Mouse (Mus musculus) heart, postnatal 0 days (tissue): ENCODE measurements around the gene Gm45021.
"Not testable (repeated sequence)": the region's sequence is repeated elsewhere in the genome, so short reads cannot be mapped to it uniquely, and the experiment has no call there.

ENCODE experiments used
- CTCF ChIP-seq: IDR thresholded peaks from 2 replicates; pipeline ENCODE4 v1.5.1; 2016; ENCODE audit warnings: antibody characterized with exemption, control low read depth, low read depth
- EP300 ChIP-seq: IDR thresholded peaks from 2 replicates; pipeline ENCODE4 v1.6.1; 2016; ENCODE audit warnings: antibody characterized with exemption, low read depth

DNA sequence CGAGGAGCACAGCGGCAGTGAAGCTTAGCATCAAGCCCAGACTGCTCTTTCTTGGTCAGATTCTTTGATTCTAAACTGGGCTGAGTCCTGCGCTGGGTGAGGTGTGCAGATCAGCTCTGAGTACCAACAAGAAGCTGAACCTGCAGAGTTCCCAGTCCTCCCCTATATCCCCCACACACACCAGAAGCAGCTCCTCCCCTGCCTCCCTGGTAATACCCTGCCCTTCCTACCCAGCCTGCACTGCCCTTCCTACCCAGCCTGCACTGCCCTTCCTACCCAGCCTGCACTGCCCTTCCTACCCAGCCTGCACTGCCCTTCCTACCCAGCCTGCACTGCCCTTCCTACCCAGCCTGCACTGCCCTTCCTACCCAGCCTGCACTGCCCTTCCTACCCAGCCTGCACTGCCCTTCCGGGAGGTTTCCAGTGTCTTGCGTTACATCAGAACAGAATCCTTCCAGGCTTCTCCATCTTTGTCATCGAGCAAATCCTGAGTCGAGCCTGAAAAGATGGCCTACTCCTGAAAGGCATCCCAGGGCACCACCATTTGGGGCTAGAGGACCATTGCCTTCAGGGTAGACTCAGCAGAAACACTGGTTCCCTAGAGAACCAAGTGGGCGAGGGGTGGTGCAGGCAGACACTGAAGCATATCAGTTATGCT, 32.9 kb downstream of the Gm45021 start:
- not testable (repeated sequence) for TF ChIP-seq CTCF, EP300
